Mouse (Mus musculus): ENCODE results near the gene Myh15. TPM values are rescaled to one million over a fixed set of nuclear protein-coding genes. Genes with fewer than 3 reads are reported as not detected.

Myh15 gene
- total and polyA plus RNA-seq, 2 experiments: not detected

- 91% methylated on average over 12 of the region's 12 CpGs for WGBS
- Histone ChIP-seq H3K79me2 (ENCODE audit: control insufficient read depth, insufficient read depth, low read length) (no peaks in the 10 kb centered on the region), H3K27ac (replicated peaks; ENCODE audit: insufficient read depth, low read depth, low read length) (no peak overlapping the region)
Observed at GRCm38 (mm10) chr16:49167325-49167724, 110.0 kb downstream of the Myh15 start.

GRCm38 (mm10) chr16:49175077-49175476, 117.8 kb downstream of the Myh15 start:
- 79% methylated on average over 1 of the region's 1 CpGs for WGBS
- DNase-seq (ENCODE audit: extremely low read depth, low read depth, low spot score): no peak
- TF ChIP-seq POLR2A (IDR thresholded peaks at IDR 0.05; ENCODE audit: extremely low read depth, insufficient read depth, low read length) (no peak), CTCF (IDR thresholded peaks at IDR 0.05; ENCODE audit: low read depth, low read length) (no peak)
- no peak overlapping the region for H3K9ac ChIP-seq (ENCODE audit: low read depth, low read length)
- no peaks in the 10 kb centered on the region for H3K4me1 ChIP-seq (ENCODE audit: control insufficient read depth, insufficient read depth, low read length)
- H3K4me3 ChIP-seq (ENCODE audit: insufficient read depth, low read depth, low read length): no peak overlapping the region
- no peaks in the 10 kb centered on the region for H3K36me3 ChIP-seq (ENCODE audit: control insufficient read depth, insufficient read depth, low read length)
- no peak overlapping the region for H3K27ac ChIP-seq (replicated peaks; ENCODE audit: insufficient read depth, low read depth, low read length)
- H3K27me3 ChIP-seq (ENCODE audit: control insufficient read depth, insufficient read depth, low read length): no peaks in the 10 kb centered on the region
- no peaks in the 10 kb centered on the region for H3K79me2 ChIP-seq (ENCODE audit: control insufficient read depth, insufficient read depth, low read length)

More at GRCm38 (mm10) chr16:49167325-49167724, 110.0 kb downstream of the Myh15 start:
- Histone ChIP-seq H3K4me1 (ENCODE audit: control insufficient read depth, insufficient read depth, low read length) (no peaks in the 10 kb centered on the region), H3K36me3 (ENCODE audit: control insufficient read depth, insufficient read depth, low read length) (no peaks in the 10 kb centered on the region), H3K4me3 (ENCODE audit: insufficient read depth, low read depth, low read length) (no peak overlapping the region), H3K9ac (ENCODE audit: low read depth, low read length) (no peak overlapping the region), H3K27me3 (ENCODE audit: control insufficient read depth, insufficient read depth, low read length) (no peaks in the 10 kb centered on the region)
- DNase-seq (ENCODE audit: extremely low read depth, low read depth, low spot score): no peak
- TF ChIP-seq POLR2A (IDR thresholded peaks at IDR 0.05; ENCODE audit: extremely low read depth, insufficient read depth, low read length) (no peak), CTCF (IDR thresholded peaks at IDR 0.05; ENCODE audit: low read depth, low read length) (no peak)

GRCm38 (mm10) chr16:49175729-49176395, 118.6 kb downstream of the Myh15 start:
- Histone ChIP-seq H3K27me3 (ENCODE audit: control insufficient read depth, insufficient read depth, low read length) (no peaks in the 10 kb centered on the region), H3K9ac (ENCODE audit: low read depth, low read length) (no peak overlapping the region), H3K79me2 (ENCODE audit: control insufficient read depth, insufficient read depth, low read length) (no peaks in the 10 kb centered on the region), H3K4me3 (ENCODE audit: insufficient read depth, low read depth, low read length) (no peak overlapping the region), H3K4me1 (ENCODE audit: control insufficient read depth, insufficient read depth, low read length) (no peaks in the 10 kb centered on the region), H3K36me3 (ENCODE audit: control insufficient read depth, insufficient read depth, low read length) (no peaks in the 10 kb centered on the region), H3K27ac (replicated peaks; ENCODE audit: insufficient read depth, low read depth, low read length) (no peak overlapping the region)
- no peak for TF ChIP-seq CTCF (IDR thresholded peaks at IDR 0.05; ENCODE audit: low read depth, low read length)
- WGBS: 86% methylated on average over 8 of the region's 8 CpGs
- no peak for DNase-seq (ENCODE audit: extremely low read depth, low read depth, low spot score)

- Histone ChIP-seq H3K36me3 (ENCODE audit: control insufficient read depth, insufficient read depth, low read length) (no peaks in the 10 kb centered on the region), H3K9ac (ENCODE audit: low read depth, low read length) (no peak overlapping the region), H3K4me1 (ENCODE audit: control insufficient read depth, insufficient read depth, low read length) (no peaks in the 10 kb centered on the region), H3K27me3 (ENCODE audit: control insufficient read depth, insufficient read depth, low read length) (no peaks in the 10 kb centered on the region), H3K27ac (replicated peaks; ENCODE audit: insufficient read depth, low read depth, low read length) (no peak overlapping the region), H3K79me2 (ENCODE audit: control insufficient read depth, insufficient read depth, low read length) (no peaks in the 10 kb centered on the region), H3K4me3 (ENCODE audit: insufficient read depth, low read depth, low read length) (no peak overlapping the region)
- WGBS: 51% methylated on average over 2 of the region's 2 CpGs
- DNase-seq (ENCODE audit: extremely low read depth, low read depth, low spot score): no peak
- TF ChIP-seq POLR2A (IDR thresholded peaks at IDR 0.05; ENCODE audit: extremely low read depth, insufficient read depth, low read length) (no peak), CTCF (IDR thresholded peaks at IDR 0.05; ENCODE audit: low read depth, low read length) (no peak)
Observed at GRCm38 (mm10) chr16:49193521-49193920, 136.2 kb downstream of the Myh15 start.

- WGBS: 77% methylated on average over 2 of the region's 2 CpGs
- no peaks in the 10 kb centered on the region for H3K36me3 ChIP-seq (ENCODE audit: control insufficient read depth, insufficient read depth, low read length)
- H3K79me2 ChIP-seq (ENCODE audit: control insufficient read depth, insufficient read depth, low read length): no peaks in the 10 kb centered on the region
- H3K9ac ChIP-seq (ENCODE audit: low read depth, low read length): no peak overlapping the region
- DNase-seq (ENCODE audit: extremely low read depth, low read depth, low spot score): no peak
- H3K27me3 ChIP-seq (ENCODE audit: control insufficient read depth, insufficient read depth, low read length): no peaks in the 10 kb centered on the region
- H3K27ac ChIP-seq (replicated peaks; ENCODE audit: insufficient read depth, low read depth, low read length): no peak overlapping the region
- no peaks in the 10 kb centered on the region for H3K4me1 ChIP-seq (ENCODE audit: control insufficient read depth, insufficient read depth, low read length)
- no peak overlapping the region for H3K4me3 ChIP-seq (ENCODE audit: insufficient read depth, low read depth, low read length)
- TF ChIP-seq CTCF (IDR thresholded peaks at IDR 0.05; ENCODE audit: low read depth, low read length): no peak
- TF ChIP-seq POLR2A (IDR thresholded peaks at IDR 0.05; ENCODE audit: extremely low read depth, insufficient read depth, low read length): no peak
Observed at GRCm38 (mm10) chr16:49193986-49194385, 136.7 kb downstream of the Myh15 start.

GRCm38 (mm10) chr16:49196290-49196689, 139.0 kb downstream of the Myh15 start:
- H3K27ac ChIP-seq (replicated peaks; ENCODE audit: insufficient read depth, low read depth, low read length): no peak overlapping the region
- no peaks in the 10 kb centered on the region for H3K27me3 ChIP-seq (ENCODE audit: control insufficient read depth, insufficient read depth, low read length)
- WGBS: 52% methylated on average over 3 of the region's 3 CpGs
- H3K79me2 ChIP-seq (ENCODE audit: control insufficient read depth, insufficient read depth, low read length): no peaks in the 10 kb centered on the region
- H3K36me3 ChIP-seq (ENCODE audit: control insufficient read depth, insufficient read depth, low read length): no peaks in the 10 kb centered on the region
- no peak overlapping the region for H3K9ac ChIP-seq (ENCODE audit: low read depth, low read length)
- no peak overlapping the region for H3K4me3 ChIP-seq (ENCODE audit: insufficient read depth, low read depth, low read length)
- no peaks in the 10 kb centered on the region for H3K4me1 ChIP-seq (ENCODE audit: control insufficient read depth, insufficient read depth, low read length)
- TF ChIP-seq CTCF (IDR thresholded peaks at IDR 0.05; ENCODE audit: low read depth, low read length) (no peak), POLR2A (IDR thresholded peaks at IDR 0.05; ENCODE audit: extremely low read depth, insufficient read depth, low read length) (no peak)
- DNase-seq (ENCODE audit: extremely low read depth, low read depth, low spot score): no peak

All from liver, adult 2 months (tissue).